Mouse (Mus musculus) heart, adult 10 weeks (tissue): Measurements from ENCODE around the gene Stoml2. TPM values are rescaled to one million over a fixed set of nuclear protein-coding genes. Genes with fewer than 3 reads are reported as not detected.

Source experiments
- polyA plus RNA-seq: library from polyadenylated mRNA; stranded (reverse); fragments of 350-450 nt; fragmentation: Illumina TruSeq; extraction: RNeasy Lipid Tissue Mini Kit (QIAGEN cat#74804); gene quantifications from one replicate; pipeline ENCODE4 v1.2.3, GENCODE M21; 2014; ENCODE audit warnings: low read depth, low replicate concordance

The Stoml2 gene
- 111 TPM for polyA plus RNA-seq

DNA sequence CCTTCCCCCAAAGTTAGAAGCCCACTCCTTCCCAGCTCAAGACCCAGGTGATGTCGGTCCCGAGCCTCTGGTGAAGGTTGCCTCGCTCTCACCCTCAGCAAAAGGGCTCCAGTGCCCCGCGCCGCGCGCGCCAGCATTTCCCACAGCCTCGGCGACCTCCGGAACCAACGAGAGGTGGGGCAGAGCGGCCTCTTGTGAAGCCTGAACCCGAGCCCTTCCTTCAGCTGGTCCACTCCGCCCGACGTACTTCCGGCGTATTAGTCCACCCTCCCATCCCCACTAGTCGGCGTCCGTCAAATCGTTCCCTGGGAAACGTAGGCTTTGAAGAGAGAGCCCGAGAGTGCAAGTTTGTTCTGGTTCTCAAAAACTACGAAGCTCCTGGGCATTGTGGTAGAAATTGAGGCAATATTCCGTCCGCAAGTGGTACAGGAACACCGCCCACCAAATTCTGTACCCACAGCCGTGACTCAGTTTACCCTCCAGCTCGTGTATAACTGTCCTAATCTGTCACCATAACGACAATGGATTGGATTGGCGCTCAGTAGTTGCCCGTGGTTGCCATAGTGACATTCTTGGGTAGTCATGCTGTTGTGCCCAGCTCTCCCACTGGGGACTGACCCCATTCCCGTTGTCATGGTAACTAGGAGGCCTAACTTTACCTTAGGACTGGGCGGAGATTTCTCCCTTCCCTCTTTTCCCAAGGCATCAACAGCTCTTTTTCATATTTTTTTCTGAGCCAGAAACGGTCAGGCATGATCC, at the start of gene Stoml2:
TSS of gene Stoml2 (minus strand) at position 474 of the 759 bp plus-strand sequence.

GRCm38 (mm10) chr4:43058753-43059654, 27.5 kb upstream of the Stoml2 start, which contains the start of gene Unc13b:
Gene Unc13b, plus strand, starts transcription at chr4:43058953.

DNA sequence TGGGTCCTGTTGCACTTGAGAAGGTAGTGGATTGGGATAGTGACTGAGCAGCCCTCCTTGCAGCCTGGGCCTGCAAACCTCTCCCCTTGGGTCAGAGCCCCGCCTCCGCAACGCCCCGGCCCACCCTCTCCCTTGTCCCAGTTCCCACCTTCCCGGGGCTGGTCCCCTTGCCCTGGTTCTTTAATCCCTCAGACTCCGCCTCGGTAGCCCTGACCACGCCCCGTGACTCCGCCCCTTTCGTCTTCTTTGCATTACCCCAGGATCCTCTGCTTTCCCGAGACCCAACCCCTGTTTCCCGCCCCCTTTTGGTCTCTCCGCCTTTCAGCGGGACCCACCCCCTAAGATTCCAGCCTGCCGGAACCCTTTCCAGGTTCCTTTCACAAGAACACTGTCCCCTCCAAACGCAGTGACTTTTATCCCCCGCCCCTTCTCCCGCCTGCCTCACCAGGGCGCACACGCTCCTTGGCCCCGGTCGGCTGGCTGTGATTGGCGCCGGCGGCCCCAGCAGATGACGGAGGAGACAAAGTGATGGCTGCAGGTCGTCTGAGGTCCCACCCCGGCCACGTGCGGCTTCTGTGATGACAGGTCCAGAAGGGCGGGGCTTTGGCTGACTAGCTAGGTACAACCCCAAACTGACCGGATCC, 14.3 kb upstream of the Stoml2 start, which contains the start of gene Fam214b:
TSS of gene Fam214b (minus strand) at position 562 of the 644 bp plus-strand sequence.

GRCm38 (mm10) chr4:43025084-43025960, 6.2 kb downstream of the Stoml2 start, which contains the start of gene Pigo:
Gene Pigo, minus strand, starts transcription at chr4:43025819.

DNA sequence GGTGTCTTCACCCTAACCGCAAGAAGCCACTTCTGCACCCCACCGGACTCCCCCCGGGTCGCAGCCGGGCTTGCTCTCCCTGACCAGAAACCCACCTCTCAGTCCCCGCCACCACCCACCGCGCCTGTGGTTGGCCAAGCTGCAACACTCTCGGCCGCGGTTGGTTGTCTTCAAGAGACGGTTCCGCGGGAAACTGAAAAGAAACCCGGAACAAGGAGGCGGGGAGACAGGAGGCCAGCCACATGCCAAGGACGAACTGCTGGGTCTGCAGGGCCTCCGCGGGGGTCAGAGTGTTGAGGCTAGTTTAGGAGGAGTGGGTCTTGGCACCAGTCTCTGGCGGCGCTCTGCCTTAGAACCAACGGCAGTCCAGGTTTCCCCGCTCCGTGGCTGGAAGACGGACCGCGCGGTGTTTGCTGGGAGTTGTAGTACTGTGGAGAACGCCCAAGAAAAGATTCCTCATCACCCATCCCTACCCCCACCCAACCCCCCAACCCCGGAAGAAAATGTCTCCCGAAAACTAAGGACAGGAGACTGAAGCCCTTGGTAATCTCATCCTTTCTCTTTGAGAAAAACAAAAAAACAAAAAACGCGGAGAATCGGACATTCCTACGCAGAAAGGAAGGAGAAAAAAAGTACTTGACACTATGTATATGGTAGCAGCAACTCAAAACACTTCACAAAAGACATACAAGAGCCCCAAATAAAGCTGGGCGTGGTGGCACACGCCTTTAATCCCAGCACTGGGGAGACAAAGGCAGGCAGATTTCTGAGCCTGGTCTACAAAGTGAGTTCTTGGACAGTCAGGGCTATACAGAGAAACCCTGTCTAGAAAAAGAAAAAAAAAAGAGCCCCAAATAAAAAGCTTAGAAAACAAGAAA, 21.1 kb downstream of the Stoml2 start, which contains the start of gene Fancg:
TSS of gene Fancg (minus strand) at position 346 of the 878 bp plus-strand sequence.

DNA sequence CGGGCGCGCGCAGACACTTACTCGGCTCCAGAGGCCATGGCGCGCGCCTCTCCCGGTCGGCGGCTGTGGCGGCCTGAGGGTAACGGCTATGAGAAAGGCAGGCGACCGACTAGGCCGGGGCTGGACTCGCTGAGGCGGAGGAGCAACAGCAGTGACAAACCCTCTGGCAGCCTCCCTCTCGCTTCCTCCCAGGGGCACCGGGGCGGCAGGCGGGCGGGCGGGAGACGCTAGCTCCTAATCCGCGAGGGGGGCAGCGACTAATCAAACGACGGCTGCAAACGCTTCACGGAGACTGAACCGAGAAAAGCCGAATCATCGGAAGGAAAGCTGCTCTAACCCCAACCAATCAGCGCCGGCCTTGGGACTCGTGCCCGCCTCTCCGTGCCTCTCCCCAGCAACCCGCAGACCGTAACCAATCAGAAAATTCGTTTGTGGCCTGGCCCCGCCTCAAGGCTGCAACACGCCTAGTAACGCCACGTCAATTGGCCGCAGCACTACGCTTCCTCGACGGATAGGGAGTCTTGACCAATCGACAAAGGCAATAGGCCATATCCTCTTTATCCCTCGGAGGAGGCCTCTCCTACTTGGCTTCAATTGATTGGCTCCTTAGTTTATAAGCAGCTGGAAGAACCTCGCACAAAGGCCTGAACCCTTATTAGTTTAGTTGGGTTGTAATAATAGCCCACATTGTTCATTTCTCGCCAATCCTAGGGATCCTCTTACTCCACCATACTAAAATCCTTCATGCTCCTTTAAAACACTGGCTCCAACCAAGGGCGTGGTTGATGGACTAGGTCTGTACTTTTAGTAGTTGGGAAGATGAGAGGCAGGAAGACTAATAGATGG, 31.1 kb downstream of the Stoml2 start, which contains the start of gene Vcp:
TSS of gene Vcp (minus strand) at position 367 of the 846 bp plus-strand sequence.

Other genes with a start within 250 kb of the Stoml2 start
- not detected for gene Fam205a1, start 177.8 kb downstream of the Stoml2 start, polyA plus RNA-seq
- 0.21 TPM for gene Gm12394, start 174.9 kb downstream of the Stoml2 start, polyA plus RNA-seq
- gene Fam205c, start 157.5 kb downstream of the Stoml2 start, polyA plus RNA-seq: 0.81 TPM
- 1.8 TPM for gene Phf24, start 115.0 kb downstream of the Stoml2 start, polyA plus RNA-seq
- 87.1 TPM for gene Dnajb5, start 81.9 kb downstream of the Stoml2 start, polyA plus RNA-seq
- gene 1700022I11Rik, start 62.1 kb downstream of the Stoml2 start, polyA plus RNA-seq: not detected
- gene Vcp, start 31.2 kb downstream of the Stoml2 start, polyA plus RNA-seq: 315 TPM
- 2.6 TPM for gene Fancg, start 21.2 kb downstream of the Stoml2 start, polyA plus RNA-seq
- gene Pigo, start 5.9 kb downstream of the Stoml2 start, polyA plus RNA-seq: 16.0 TPM
- 28.0 TPM for gene Fam214b, start 14.5 kb upstream of the Stoml2 start, polyA plus RNA-seq
- gene Unc13b, start 27.2 kb upstream of the Stoml2 start, polyA plus RNA-seq: 14.5 TPM
- gene Atp8b5, start 235.4 kb upstream of the Stoml2 start, polyA plus RNA-seq: 0.18 TPM